Mouse (Mus musculus): ENCODE data around the gene Pnpla2.

DNA sequence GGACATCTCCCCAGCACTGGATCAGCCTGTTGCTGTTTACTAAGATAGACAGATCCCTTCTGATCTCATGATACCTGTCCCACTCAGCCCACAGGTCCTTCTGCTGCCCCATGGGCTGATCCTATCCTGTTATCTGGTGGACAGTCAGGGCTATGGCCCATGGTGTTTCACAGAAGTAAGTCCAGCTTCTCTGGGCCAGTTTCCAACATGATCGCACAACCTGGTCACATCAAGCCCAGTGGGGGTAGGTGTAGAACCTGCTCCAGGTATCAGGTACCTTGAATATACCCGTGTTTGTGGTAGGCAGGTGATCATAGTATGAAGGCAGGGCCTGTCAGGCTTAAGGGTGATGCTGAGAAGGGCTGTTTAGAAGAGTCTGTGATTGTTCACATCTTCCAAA is 40.4 kb downstream of the Pnpla2 start:
- TF ChIP-seq CTCF (IDR thresholded peaks at IDR 0.05; ENCODE audit: borderline replicate concordance, insufficient read depth, low read length), result no peak
- no peak for TF ChIP-seq POLR2A (IDR thresholded peaks at IDR 0.05; ENCODE audit: low read depth, low read length)
